Mouse (Mus musculus): ENCODE measurements at regions not wholly inside any gene's neighbourhood (a gene's known extent, or its start where the extent isn't known, plus 50 kb on each side); places are given as distances from the start of the nearest gene placed in this dataset.

- DNase-seq: no peak
Observed at GRCm38 (mm10) chr16:20794721-20795120, 60.4 kb upstream of the Thpo start.

All from kidney, postnatal 36 days (tissue).